Mouse (Mus musculus) limb, embryonic 14.5 days (tissue): ENCODE results near the gene Bpifc. TPM values are rescaled to one million over a fixed set of nuclear protein-coding genes. Genes with fewer than 3 reads are reported as not detected.

Source experiments
- ATAC-seq: fragments of 200-750 bp; cut with Nextera tagmentation; 2 replicates; pipeline ENCODE4 v1.8.0; 2017; ENCODE audit warnings: low read depth, moderate number of reproducible peaks, moderate TSS enrichment; ENCODE audit not compliant: low FRiP score
- DNase-seq: peaks from one replicate; pipeline ENCODE4 v3.0.0-alpha.2; 2015; ENCODE audit warnings: low spot score
- H3K27ac ChIP-seq: fragments of 300-500 bp; sonication (generic); replicated peaks from 2 replicates; pipeline ENCODE4 v1.5.1; 2014; ENCODE audit warnings: low read depth, mild to moderate bottlenecking, low read length, moderate library complexity, mixed read lengths
- H3K27me3 ChIP-seq: fragments of 300-500 bp; sonication (generic); 2 replicates; pipeline ENCODE4 v1.6.1; 2014; ENCODE audit warnings: low read length, mixed read lengths; ENCODE audit not compliant: control insufficient read depth, insufficient read depth
- H3K36me3 ChIP-seq: fragments of 300-500 bp; sonication (generic); 2 replicates; pipeline ENCODE4 v1.6.1; 2014; ENCODE audit warnings: mild to moderate bottlenecking, low read length, moderate library complexity, mixed read lengths; ENCODE audit not compliant: control insufficient read depth, insufficient read depth
- H3K4me1 ChIP-seq: fragments of 300-500 bp; sonication (generic); 2 replicates; pipeline ENCODE4 v1.6.1; 2014; ENCODE audit warnings: antibody characterized with exemption, low read length, mixed read lengths; ENCODE audit not compliant: control insufficient read depth, insufficient read depth
- H3K4me2 ChIP-seq: fragments of 300-500 bp; sonication (generic); replicated peaks from 2 replicates; pipeline ENCODE4 v1.6.1; 2014; ENCODE audit warnings: low read depth, mild to moderate bottlenecking, low read length, moderate library complexity; ENCODE audit not compliant: severe bottlenecking
- H3K4me3 ChIP-seq: fragments of 300-500 bp; sonication (generic); replicated peaks from 2 replicates; pipeline ENCODE4 v1.5.1; 2014; ENCODE audit warnings: low read length
- H3K9ac ChIP-seq: fragments of 300-500 bp; sonication (generic); 2 replicates; pipeline ENCODE4 v1.6.1; 2014; ENCODE audit warnings: mild to moderate bottlenecking, low read depth, low read length, moderate library complexity; ENCODE audit not compliant: severe bottlenecking
- H3K9me3 ChIP-seq: fragments of 300-500 bp; sonication (generic); 2 replicates; pipeline ENCODE4 v1.6.1; 2016; ENCODE audit warnings: low read length; ENCODE audit not compliant: control insufficient read depth
- POLR2A ChIP-seq: fragments of 200-500 bp; IDR thresholded peaks from 2 replicates; pipeline ENCODE4 v1.8.0; 2012; ENCODE audit warnings: inconsistent platforms, mild to moderate bottlenecking, moderate library complexity, borderline replicate concordance; ENCODE audit not compliant: insufficient read depth, insufficient read length; ENCODE audit errors: extremely low read depth
- WGBS: fragments of 180-500 bp; shearing (Covaris S2); extraction: QIAGEN DNeasy Blood & Tissue Kit; methylation state at CpG from one replicate; pipeline ENCODE4 v1.1.7; 2014; 5-methylcytosine and 5-hydroxymethylcytosine counted together
- polyA plus RNA-seq, 2 experiments: library from polyadenylated mRNA; depleted of rRNA in 1 of 2; stranded (reverse) in 1 of 2; unstranded in 1 of 2; fragments of >200 nt; fragmentation: Nextera tagmentation in 1 of 2; extraction: Ambion mirVana in 1 of 2; gene quantifications; 2 replicates each; pipeline versions ENCODE4 v1.2.1 to v1.2.3; 2012 to 2014

Gene Bpifc
- polyA plus RNA-seq, 2 experiments: 4.0 to 9.4 TPM

DNA sequence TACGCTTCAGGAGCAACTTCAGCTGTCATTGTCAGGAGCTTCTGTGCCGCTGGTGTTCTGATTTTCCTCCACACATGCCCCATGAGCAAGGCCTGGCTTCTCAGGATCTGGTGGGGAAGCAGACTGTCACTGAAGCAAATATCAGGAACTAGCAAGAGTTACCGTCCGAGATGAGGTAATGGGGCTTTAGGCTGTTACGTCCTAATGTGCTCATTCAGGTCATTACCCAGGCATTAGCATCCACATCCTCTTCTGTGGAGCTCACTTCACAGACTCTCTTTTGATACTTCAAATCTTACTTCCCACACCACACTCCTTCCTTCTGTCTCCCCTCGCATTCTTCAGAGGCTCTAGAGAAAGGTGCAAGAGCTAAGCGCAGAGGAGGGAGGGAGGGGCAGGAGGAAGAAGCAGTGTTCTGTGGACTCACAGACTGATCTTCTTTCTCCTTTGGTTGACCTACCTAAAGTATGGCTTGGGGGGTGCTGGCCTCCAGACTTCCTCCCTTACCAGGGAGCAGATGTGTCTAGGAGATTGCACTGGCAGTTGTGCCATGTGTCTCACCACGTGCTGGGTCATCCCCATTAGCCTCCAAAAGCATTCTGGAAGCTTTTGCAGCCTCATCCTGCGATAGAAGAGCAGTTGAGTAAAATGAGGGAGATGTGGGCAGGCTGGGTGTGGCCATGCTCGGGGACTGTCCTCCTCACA lies 41.3 kb upstream of the Bpifc start:
- TF ChIP-seq POLR2A: no peak
- Histone ChIP-seq H3K4me3 (no peak overlapping the region), H3K4me1 (no peaks in the 10 kb centered on the region), H3K9ac (no peak overlapping the region), H3K9me3 (no peaks in the 10 kb centered on the region), H3K4me2 (no peak overlapping the region), H3K27me3 (no peaks in the 10 kb centered on the region), H3K36me3 (peaks cover 14% of the 10 kb centered on the region), H3K27ac (no peak overlapping the region)
- ATAC-seq (no peak), DNase-seq (no peak)
- 74% methylated on average over 10 of the region's 10 CpGs for WGBS

GRCm38 (mm10) chr10:86050522-86050921 lies 38.8 kb upstream of the Bpifc start:
- no peak for TF ChIP-seq POLR2A
- H3K27me3 ChIP-seq: no peaks in the 10 kb centered on the region
- H3K4me3 ChIP-seq: no peak overlapping the region
- no peaks in the 10 kb centered on the region for H3K4me1 ChIP-seq
- H3K9ac ChIP-seq: no peak overlapping the region
- H3K36me3 ChIP-seq: peaks cover 28% of the 10 kb centered on the region
- H3K4me2 ChIP-seq: no peak overlapping the region
- DNase-seq (no peak), ATAC-seq (no peak)
- H3K27ac ChIP-seq: no peak overlapping the region
- H3K9me3 ChIP-seq: no peaks in the 10 kb centered on the region
- WGBS: 29% methylated on average over 2 of the region's 2 CpGs

DNA sequence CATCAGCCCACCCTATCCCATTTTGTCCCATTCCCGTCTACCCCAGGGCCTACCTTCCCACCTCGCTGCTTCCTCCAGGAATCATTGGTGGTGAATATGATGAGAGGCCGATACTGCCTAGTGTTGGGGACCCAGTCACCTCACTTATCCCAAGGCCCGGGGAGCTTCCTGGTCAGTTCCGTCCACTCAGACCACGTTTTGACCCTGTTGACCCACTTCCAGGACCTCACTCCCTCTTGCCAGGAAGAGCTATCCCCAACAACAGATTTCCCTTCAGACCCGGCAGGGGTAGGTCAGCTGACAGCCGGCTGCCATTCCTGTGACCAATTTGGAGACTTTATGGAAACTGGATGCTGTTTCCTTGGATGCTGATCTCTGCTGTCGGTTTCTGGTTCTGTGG lies 36.1 kb upstream of the Bpifc start:
- H3K27ac ChIP-seq: no peak overlapping the region
- no peak overlapping the region for H3K9ac ChIP-seq
- H3K27me3 ChIP-seq: no peaks in the 10 kb centered on the region
- 82% methylated on average over 9 of the region's 9 CpGs for WGBS
- no peak for TF ChIP-seq POLR2A
- no peak for DNase-seq
- H3K36me3 ChIP-seq: peaks cover 39% of the 10 kb centered on the region
- no peaks in the 10 kb centered on the region for H3K9me3 ChIP-seq
- no peak for ATAC-seq
- no peak overlapping the region for H3K4me2 ChIP-seq
- no peaks in the 10 kb centered on the region for H3K4me1 ChIP-seq
- H3K4me3 ChIP-seq: no peak overlapping the region

DNA sequence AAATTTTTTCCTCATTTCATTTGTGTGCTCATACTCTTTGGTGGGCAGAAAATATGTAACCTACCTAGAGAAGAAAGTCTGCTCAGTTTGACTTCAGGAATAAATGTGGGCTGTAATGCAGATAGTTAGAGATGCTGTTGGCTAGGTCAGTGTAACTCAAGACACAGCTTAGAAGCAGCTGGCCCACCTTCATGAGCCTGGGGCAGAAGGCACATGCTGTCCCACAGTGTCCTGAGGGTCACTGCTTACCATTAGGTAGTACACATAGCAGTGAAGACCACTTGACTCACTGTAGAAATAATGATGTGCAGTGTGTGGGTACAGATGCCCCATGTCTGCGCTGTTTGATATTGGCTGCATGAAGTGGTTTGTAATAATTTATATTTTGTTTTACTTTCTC lies 34.7 kb upstream of the Bpifc start:
- no peaks in the 10 kb centered on the region for H3K27me3 ChIP-seq

GRCm38 (mm10) chr10:86044066-86044465 lies 32.4 kb upstream of the Bpifc start:
- DNase-seq (no peak), ATAC-seq (no peak)
- no peaks in the 10 kb centered on the region for H3K27me3 ChIP-seq
- no peak overlapping the region for H3K27ac ChIP-seq
- TF ChIP-seq POLR2A: no peak
- peaks cover 40% of the 10 kb centered on the region for H3K36me3 ChIP-seq
- H3K4me3 ChIP-seq: no peak overlapping the region
- H3K9ac ChIP-seq: no peak overlapping the region
- H3K9me3 ChIP-seq: no peaks in the 10 kb centered on the region
- 79% methylated on average over 8 of the region's 8 CpGs for WGBS
- no peak overlapping the region for H3K4me2 ChIP-seq
- H3K4me1 ChIP-seq: no peaks in the 10 kb centered on the region

More for the DNA sequence above, 34.7 kb upstream of the Bpifc start:
- no peaks in the 10 kb centered on the region for H3K4me1 ChIP-seq
- H3K4me3 ChIP-seq: no peak overlapping the region
- H3K27ac ChIP-seq: no peak overlapping the region
- 92% methylated on average over 1 of the region's 1 CpGs for WGBS
- DNase-seq (no peak), ATAC-seq (no peak)
- H3K36me3 ChIP-seq: peaks cover 40% of the 10 kb centered on the region
- TF ChIP-seq POLR2A: no peak
- H3K9me3 ChIP-seq: no peaks in the 10 kb centered on the region
- H3K9ac ChIP-seq: no peak overlapping the region
- no peak overlapping the region for H3K4me2 ChIP-seq

DNA sequence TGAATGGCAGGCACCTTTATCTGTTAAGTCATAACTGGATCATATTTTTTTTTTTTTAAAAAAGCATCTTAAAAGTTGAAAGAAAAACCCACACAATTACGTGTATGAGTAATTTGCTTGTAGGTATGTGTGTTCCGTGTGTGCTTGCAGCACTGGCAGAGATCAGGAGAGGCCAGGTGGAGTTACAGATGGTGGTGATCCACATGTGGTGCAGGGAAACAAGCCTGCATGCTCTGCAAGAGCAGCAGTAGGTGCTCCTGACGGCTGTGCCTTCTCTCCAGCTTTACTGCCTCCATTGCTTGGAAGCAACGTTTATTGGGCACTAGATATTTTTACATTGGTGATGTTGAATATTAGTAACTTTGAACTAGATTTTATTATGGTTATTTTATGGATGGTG lies 32.0 kb upstream of the Bpifc start:
- Histone ChIP-seq H3K9ac (no peak overlapping the region), H3K27ac (no peak overlapping the region), H3K4me2 (no peak overlapping the region), H3K9me3 (no peaks in the 10 kb centered on the region), H3K27me3 (no peaks in the 10 kb centered on the region), H3K36me3 (peaks cover 40% of the 10 kb centered on the region), H3K4me3 (no peak overlapping the region), H3K4me1 (no peaks in the 10 kb centered on the region)
- DNase-seq (no peak), ATAC-seq (no peak)
- no peak for TF ChIP-seq POLR2A
- 56% methylated on average over 4 of the region's 4 CpGs for WGBS
